Mouse (Mus musculus): ENCODE measurements around the gene Olfr314.
"Not testable (repeated sequence)": the region's sequence is repeated elsewhere in the genome, so short reads cannot be mapped to it uniquely, and the experiment has no call there.

DNA sequence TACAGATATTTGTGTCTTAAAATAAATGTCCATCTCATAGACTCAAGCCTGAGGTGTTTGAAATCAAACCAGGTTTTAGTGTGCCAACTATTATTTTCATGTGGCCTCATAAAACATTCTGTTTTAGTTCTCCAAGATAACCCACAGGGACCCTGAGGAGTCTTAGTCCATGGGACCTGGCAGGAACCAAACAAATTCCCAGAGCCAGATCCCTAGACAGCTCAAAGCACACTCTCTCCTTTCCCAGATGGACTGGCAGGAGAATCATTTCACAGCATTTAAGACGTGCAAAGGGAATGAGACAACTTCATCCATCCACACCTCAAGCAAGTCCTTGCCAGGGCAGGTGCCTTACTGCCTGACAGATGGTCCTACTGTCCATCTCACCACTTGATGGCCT is 31.9 kb downstream of the Olfr314 start, which contains the start of gene Olfr313:
- not testable (repeated sequence) for TF ChIP-seq TBP (IDR thresholded peaks at IDR 0.05; ENCODE audit: low read depth, low read length); GABPA (IDR thresholded peaks at IDR 0.05; ENCODE audit: low read depth, low read length); ZNF384 (IDR thresholded peaks at IDR 0.05; ENCODE audit: low read depth, low read length); TAL1 (IDR thresholded peaks at IDR 0.05; ENCODE audit: low read length); MEF2A (IDR thresholded peaks at IDR 0.05; ENCODE audit: extremely low read depth, insufficient replicate concordance, low read depth, low read length, poor library complexity, severe bottlenecking); POLR2AphosphoS5 (IDR thresholded peaks at IDR 0.05; ENCODE audit: borderline replicate concordance, low read depth, low read length); RAD21 (IDR thresholded peaks at IDR 0.05; ENCODE audit: low read depth, low read length); USF1 (IDR thresholded peaks at IDR 0.05; ENCODE audit: low read depth, low read length); POLR2A (IDR thresholded peaks at IDR 0.05; ENCODE audit: control insufficient read depth in 1 of 2, insufficient read depth in 1 of 2, low read depth in 1 of 2, low read length in 2 of 2, poor library complexity in 1 of 2); CHD1 (IDR thresholded peaks at IDR 0.05; ENCODE audit: low read depth, low read length); JUND (IDR thresholded peaks at IDR 0.05; ENCODE audit: low read depth, low read length); CTCF (IDR thresholded peaks at IDR 0.05 in 2 of 3, conservative IDR thresholded peaks at IDR 0.05 in 1 of 3; ENCODE audit: control insufficient read depth in 1 of 3, insufficient read depth in 1 of 3, low read depth in 2 of 3, low read length in 3 of 3, poor library complexity in 1 of 3, severe bottlenecking in 1 of 3); MAX (IDR thresholded peaks at IDR 0.05; ENCODE audit: low read length); ETS1 (IDR thresholded peaks at IDR 0.05; ENCODE audit: low read depth, low read length)

Measured in MEL (cell line).